Mouse (Mus musculus): ENCODE results near the gene Vipr1. TPM values are rescaled to one million over a fixed set of nuclear protein-coding genes. Genes with fewer than 3 reads are reported as not detected.

Gene Vipr1
- polyA plus RNA-seq, 1 experiment from 2014 or later, result 0.40 TPM

GRCm38 (mm10) chr9:121669348-121669791 is 26.9 kb downstream of the Vipr1 start:
- DNase-seq (ENCODE audit: low spot score) (peak; percentile 68), ATAC-seq (ENCODE audit: low FRiP score) (peak; percentile 61)
- H3K4me1 ChIP-seq (replicated peaks; ENCODE audit: control insufficient read depth, insufficient read depth, low read length), result peaks cover 12% of the 10 kb centered on the region; the same call in 1 of the 2 replicates
- H3K9me3 ChIP-seq (ENCODE audit: control insufficient read depth, low read length), result no peaks in the 10 kb centered on the region
- H3K27me3 ChIP-seq (ENCODE audit: control insufficient read depth, insufficient read depth, low read length), result 0 out of 2 replicates have a peak, but pooled peaks cover 8% of the 10 kb centered on the region
- peak overlapping the region; percentile 60 for H3K4me2 ChIP-seq (replicated peaks)
- H3K9ac ChIP-seq, result peak overlapping the region; percentile 42
- WGBS, result under 1% methylated on average over 28 of the region's 28 CpGs
- peak overlapping the region; percentile 27 for H3K4me3 ChIP-seq (replicated peaks; ENCODE audit: low read length)
- H3K27ac ChIP-seq, result no peak overlapping the region
- H3K36me3 ChIP-seq (replicated peaks; ENCODE audit: control insufficient read depth, insufficient read depth), result no peaks in the 10 kb centered on the region

DNA sequence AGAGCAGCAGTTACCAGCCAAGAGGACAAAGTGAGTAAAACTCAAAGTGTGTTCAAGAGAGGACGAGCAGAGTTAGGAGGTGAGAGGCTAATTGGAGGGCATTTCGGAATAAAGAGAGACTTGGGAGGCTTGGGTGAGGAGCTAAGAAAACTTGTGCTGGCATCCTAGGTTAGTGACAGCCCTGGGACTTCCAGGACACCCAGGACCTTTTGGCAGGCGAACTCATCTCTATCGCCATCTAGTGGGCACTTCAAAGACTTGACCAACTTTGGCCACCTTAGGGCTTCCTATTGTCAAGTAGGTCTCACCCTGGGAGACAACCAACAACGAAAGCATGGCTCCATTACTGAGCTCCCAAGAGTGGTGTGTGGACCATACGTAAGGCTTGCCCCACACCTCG is 28.8 kb downstream of the Vipr1 start:
- no peak overlapping the region for H3K9ac ChIP-seq
- ATAC-seq (ENCODE audit: low FRiP score) (no peak), DNase-seq (ENCODE audit: low spot score) (peak; percentile 68)
- H3K36me3 ChIP-seq (replicated peaks; ENCODE audit: control insufficient read depth, insufficient read depth), result no peaks in the 10 kb centered on the region
- H3K27me3 ChIP-seq (ENCODE audit: control insufficient read depth, insufficient read depth, low read length), result 0 out of 2 replicates have a peak, but pooled peaks cover 8% of the 10 kb centered on the region
- peaks cover 12% of the 10 kb centered on the region; the same call in 1 of the 2 replicates for H3K4me1 ChIP-seq (replicated peaks; ENCODE audit: control insufficient read depth, insufficient read depth, low read length)
- 18% methylated on average over 7 of the region's 7 CpGs for WGBS
- H3K4me3 ChIP-seq (replicated peaks; ENCODE audit: low read length), result no peak overlapping the region
- no peaks in the 10 kb centered on the region for H3K9me3 ChIP-seq (ENCODE audit: control insufficient read depth, low read length)
- no peak overlapping the region for H3K27ac ChIP-seq
- H3K4me2 ChIP-seq (replicated peaks), result no peak overlapping the region

- no peak overlapping the region for H3K4me3 ChIP-seq (replicated peaks; ENCODE audit: low read length)
- H3K27me3 ChIP-seq (ENCODE audit: control insufficient read depth, insufficient read depth, low read length), result 0 out of 2 replicates have a peak, but pooled peaks cover 8% of the 10 kb centered on the region
- no peaks in the 10 kb centered on the region for H3K36me3 ChIP-seq (replicated peaks; ENCODE audit: control insufficient read depth, insufficient read depth)
- ATAC-seq (ENCODE audit: low FRiP score) (no peak), DNase-seq (ENCODE audit: low spot score) (no peak)
- peaks cover 7% of the 10 kb centered on the region; the same call in 1 of the 2 replicates for H3K4me1 ChIP-seq (replicated peaks; ENCODE audit: control insufficient read depth, insufficient read depth, low read length)
- WGBS, result 66% methylated on average over 5 of the region's 5 CpGs
- H3K9ac ChIP-seq, result no peak overlapping the region
- H3K4me2 ChIP-seq (replicated peaks), result no peak overlapping the region
- no peak overlapping the region for H3K27ac ChIP-seq
- H3K9me3 ChIP-seq (ENCODE audit: control insufficient read depth, low read length), result no peaks in the 10 kb centered on the region
These were observed 29.8 kb downstream of the Vipr1 start for GRCm38 (mm10) chr9:121672311-121672710.

DNA sequence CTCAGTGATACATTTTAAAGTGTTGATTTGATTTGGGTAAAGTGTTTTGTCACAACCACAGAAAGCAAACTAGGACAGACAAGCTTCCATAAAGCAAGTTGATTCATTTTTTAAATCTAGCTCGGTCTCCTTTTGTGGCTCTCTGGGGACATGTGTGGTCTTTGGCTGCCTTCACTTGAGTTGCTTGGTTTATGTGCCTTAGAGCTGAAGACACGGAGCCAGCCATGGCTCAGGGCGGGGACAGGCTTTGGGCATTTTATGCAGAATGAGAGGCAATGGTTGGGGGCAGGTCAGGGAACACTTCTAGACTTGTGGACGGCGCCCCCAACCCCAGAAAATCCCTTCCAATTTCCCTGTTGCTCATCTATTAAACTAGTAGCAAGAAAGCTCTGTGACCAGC is 31.2 kb downstream of the Vipr1 start:
- WGBS, result 90% methylated on average over 5 of the region's 5 CpGs
- H3K4me1 ChIP-seq (replicated peaks; ENCODE audit: control insufficient read depth, insufficient read depth, low read length), result peaks cover 4% of the 10 kb centered on the region; the same call in 1 of the 2 replicates
- DNase-seq (ENCODE audit: low spot score), result no peak

DNA sequence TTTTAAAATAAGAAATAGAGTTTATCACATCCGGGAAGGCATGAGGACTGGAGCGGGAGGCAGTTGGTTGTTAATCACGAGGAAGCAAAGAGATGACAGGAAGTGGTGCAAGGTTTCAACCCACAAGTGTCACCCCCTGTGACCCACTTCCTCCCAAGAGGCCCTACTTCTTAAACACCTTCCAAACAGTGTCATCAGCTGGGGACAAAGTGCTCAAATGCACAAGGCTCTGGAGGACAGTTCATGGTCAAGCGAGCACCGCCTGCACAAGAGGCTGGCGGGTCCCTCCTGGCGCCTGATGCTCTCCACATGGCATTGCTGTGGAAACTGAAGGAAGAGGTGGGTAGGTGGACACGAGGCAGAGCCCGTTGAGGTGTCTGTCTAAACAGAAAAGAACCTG is 32.5 kb downstream of the Vipr1 start:
- 91% methylated on average over 9 of the region's 9 CpGs for WGBS
- no peaks in the 10 kb centered on the region for H3K36me3 ChIP-seq (replicated peaks; ENCODE audit: control insufficient read depth, insufficient read depth)
- H3K27me3 ChIP-seq (ENCODE audit: control insufficient read depth, insufficient read depth, low read length), result no peaks in the 10 kb centered on the region
- no peaks in the 10 kb centered on the region for H3K9me3 ChIP-seq (ENCODE audit: control insufficient read depth, low read length)
- H3K9ac ChIP-seq, result no peak overlapping the region
- no peak for ATAC-seq (ENCODE audit: low FRiP score)
- no peak overlapping the region for H3K4me2 ChIP-seq (replicated peaks)
- no peak overlapping the region for H3K4me3 ChIP-seq (replicated peaks; ENCODE audit: low read length)
- peaks cover 2% of the 10 kb centered on the region; the same call in 1 of the 2 replicates for H3K4me1 ChIP-seq (replicated peaks; ENCODE audit: control insufficient read depth, insufficient read depth, low read length)
- DNase-seq (ENCODE audit: low spot score), result no peak
- H3K27ac ChIP-seq, result no peak overlapping the region

More for the DNA sequence above, 31.2 kb downstream of the Vipr1 start:
- H3K9ac ChIP-seq, result no peak overlapping the region
- H3K36me3 ChIP-seq (replicated peaks; ENCODE audit: control insufficient read depth, insufficient read depth), result no peaks in the 10 kb centered on the region
- no peak overlapping the region for H3K27ac ChIP-seq
- no peak overlapping the region for H3K4me2 ChIP-seq (replicated peaks)
- ATAC-seq (ENCODE audit: low FRiP score), result no peak
- no peaks in the 10 kb centered on the region for H3K9me3 ChIP-seq (ENCODE audit: control insufficient read depth, low read length)
- 0 out of 2 replicates have a peak, but pooled peaks cover 4% of the 10 kb centered on the region for H3K27me3 ChIP-seq (ENCODE audit: control insufficient read depth, insufficient read depth, low read length)
- no peak overlapping the region for H3K4me3 ChIP-seq (replicated peaks; ENCODE audit: low read length)

- Histone ChIP-seq H3K27ac (no peak overlapping the region), H3K9me3 (ENCODE audit: control insufficient read depth, low read length) (no peaks in the 10 kb centered on the region), H3K27me3 (ENCODE audit: control insufficient read depth, insufficient read depth, low read length) (no peaks in the 10 kb centered on the region), H3K4me2 (replicated peaks) (no peak overlapping the region), H3K4me1 (replicated peaks; ENCODE audit: control insufficient read depth, insufficient read depth, low read length) (0 out of 2 replicates have a peak, but pooled peaks cover 2% of the 10 kb centered on the region), H3K9ac (no peak overlapping the region), H3K4me3 (replicated peaks; ENCODE audit: low read length) (no peak overlapping the region), H3K36me3 (replicated peaks; ENCODE audit: control insufficient read depth, insufficient read depth) (no peaks in the 10 kb centered on the region)
- no peak for ATAC-seq (ENCODE audit: low FRiP score)
- 80% methylated on average over 2 of the region's 2 CpGs for WGBS
- no peak for DNase-seq (ENCODE audit: low spot score)
These were observed 33.0 kb downstream of the Vipr1 start for GRCm38 (mm10) chr9:121675556-121675955.

GRCm38 (mm10) chr9:121677069-121677468 is 34.6 kb downstream of the Vipr1 start:
- no peaks in the 10 kb centered on the region for H3K9me3 ChIP-seq (ENCODE audit: control insufficient read depth, low read length)
- 86% methylated on average over 4 of the region's 4 CpGs for WGBS
- H3K27ac ChIP-seq, result no peak overlapping the region
- no peak overlapping the region for H3K9ac ChIP-seq
- DNase-seq (ENCODE audit: low spot score), result no peak
- H3K36me3 ChIP-seq (replicated peaks; ENCODE audit: control insufficient read depth, insufficient read depth), result peaks cover 7% of the 10 kb centered on the region
- H3K4me1 ChIP-seq (replicated peaks; ENCODE audit: control insufficient read depth, insufficient read depth, low read length), result 0 out of 2 replicates have a peak, but pooled peaks cover 2% of the 10 kb centered on the region
- H3K4me3 ChIP-seq (replicated peaks; ENCODE audit: low read length), result no peak overlapping the region
- H3K27me3 ChIP-seq (ENCODE audit: control insufficient read depth, insufficient read depth, low read length), result no peaks in the 10 kb centered on the region
- H3K4me2 ChIP-seq (replicated peaks), result no peak overlapping the region
- no peak for ATAC-seq (ENCODE audit: low FRiP score)

DNA sequence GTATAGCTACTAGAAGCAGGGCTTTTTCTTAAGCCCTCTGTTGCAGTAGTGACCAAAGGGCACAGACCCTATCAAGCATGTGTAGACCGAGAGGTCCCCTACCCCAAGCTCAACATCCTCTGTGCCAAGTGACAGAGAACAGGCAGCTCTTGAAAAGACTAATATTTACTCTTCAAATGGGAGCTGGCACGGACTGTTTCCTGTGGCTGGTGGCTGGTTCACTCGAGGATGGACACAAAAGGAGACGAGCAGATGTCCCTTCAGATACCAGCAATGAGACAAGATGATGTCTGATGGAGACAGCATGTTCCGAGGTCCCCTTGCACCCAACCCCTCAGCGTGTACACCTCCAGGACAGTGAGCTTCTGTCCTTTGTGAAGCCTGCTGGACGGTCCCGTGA is 35.0 kb downstream of the Vipr1 start:
- no peak overlapping the region for H3K4me2 ChIP-seq (replicated peaks)
- WGBS, result 76% methylated on average over 8 of the region's 8 CpGs
- H3K27ac ChIP-seq, result no peak overlapping the region
- H3K4me1 ChIP-seq (replicated peaks; ENCODE audit: control insufficient read depth, insufficient read depth, low read length), result 0 out of 2 replicates have a peak, but pooled peaks cover 2% of the 10 kb centered on the region
- H3K9me3 ChIP-seq (ENCODE audit: control insufficient read depth, low read length), result no peaks in the 10 kb centered on the region
- peaks cover 11% of the 10 kb centered on the region for H3K36me3 ChIP-seq (replicated peaks; ENCODE audit: control insufficient read depth, insufficient read depth)
- no peak overlapping the region for H3K4me3 ChIP-seq (replicated peaks; ENCODE audit: low read length)
- DNase-seq (ENCODE audit: low spot score) (no peak), ATAC-seq (ENCODE audit: low FRiP score) (no peak)
- no peak overlapping the region for H3K9ac ChIP-seq
- H3K27me3 ChIP-seq (ENCODE audit: control insufficient read depth, insufficient read depth, low read length), result no peaks in the 10 kb centered on the region

GRCm38 (mm10) chr9:121679549-121679948 is 37.0 kb downstream of the Vipr1 start:
- ATAC-seq (ENCODE audit: low FRiP score), result peak; percentile 70; the same call in 1 of the 2 replicates
- no peaks in the 10 kb centered on the region for H3K27me3 ChIP-seq (ENCODE audit: control insufficient read depth, insufficient read depth, low read length)
- 0 out of 2 replicates have a peak, but pooled peaks cover 2% of the 10 kb centered on the region for H3K4me1 ChIP-seq (replicated peaks; ENCODE audit: control insufficient read depth, insufficient read depth, low read length)
- 24% methylated on average over 6 of the region's 6 CpGs for WGBS
- no peak overlapping the region for H3K27ac ChIP-seq
- no peak overlapping the region for H3K9ac ChIP-seq
- H3K4me2 ChIP-seq (replicated peaks), result no peak overlapping the region
- no peak overlapping the region for H3K4me3 ChIP-seq (replicated peaks; ENCODE audit: low read length)
- H3K36me3 ChIP-seq (replicated peaks; ENCODE audit: control insufficient read depth, insufficient read depth), result peaks cover 32% of the 10 kb centered on the region
- DNase-seq (ENCODE audit: low spot score), result peak; percentile 65
- H3K9me3 ChIP-seq (ENCODE audit: control insufficient read depth, low read length), result no peaks in the 10 kb centered on the region
